Mouse (Mus musculus) limb, embryonic 13.5 days (tissue): ENCODE data around the gene Gm10570. TPM values are rescaled to one million over a fixed set of nuclear protein-coding genes. Genes with fewer than 3 reads are reported as not detected.
A peak's percentile ranks its signal among the peaks of the same experiment; 100 is the strongest.

Source experiments
- ATAC-seq: fragments of 200-750 bp; cut with Nextera tagmentation; 2 replicates; pipeline ENCODE4 v1.8.0; 2017; ENCODE audit warnings: low read depth, moderate number of reproducible peaks, moderate TSS enrichment; ENCODE audit not compliant: low FRiP score
- H3K27ac ChIP-seq: fragments of 300-500 bp; sonication (generic); 2 replicates; pipeline ENCODE4 v1.5.1; 2015; ENCODE audit warnings: inconsistent platforms, mild to moderate bottlenecking, moderate library complexity
- H3K27me3 ChIP-seq: fragments of 300-500 bp; sonication (generic); 2 replicates; pipeline ENCODE4 v1.6.1; 2015; ENCODE audit warnings: mild to moderate bottlenecking, inconsistent platforms
- H3K36me3 ChIP-seq: fragments of 300-500 bp; sonication (generic); 2 replicates; pipeline ENCODE4 v1.6.1; 2015; ENCODE audit warnings: inconsistent platforms, mild to moderate bottlenecking, moderate library complexity
- H3K4me1 ChIP-seq: fragments of 300-500 bp; sonication (generic); 2 replicates; pipeline ENCODE4 v1.6.1; 2015; ENCODE audit warnings: inconsistent platforms
- H3K4me2 ChIP-seq: fragments of 300-500 bp; sonication (generic); replicated peaks from 2 replicates; pipeline ENCODE4 v1.6.1; 2015; ENCODE audit warnings: inconsistent platforms, mild to moderate bottlenecking, moderate library complexity
- H3K4me3 ChIP-seq: fragments of 300-500 bp; sonication (generic); 2 replicates; pipeline ENCODE4 v1.5.1; 2015; ENCODE audit warnings: moderate library complexity, mild to moderate bottlenecking, inconsistent platforms
- H3K9ac ChIP-seq: fragments of 300-500 bp; sonication (generic); 2 replicates; pipeline ENCODE4 v1.6.1; 2015; ENCODE audit warnings: mild to moderate bottlenecking, inconsistent platforms
- H3K9me3 ChIP-seq: fragments of 300-500 bp; sonication (generic); 2 replicates; pipeline ENCODE4 v1.6.1; 2016; ENCODE audit warnings: inconsistent platforms
- WGBS: fragments of 180-500 bp; shearing (Covaris S2); methylation state at CpG from one replicate; pipeline ENCODE4 v1.1.7; 2015; 5-methylcytosine and 5-hydroxymethylcytosine counted together
- polyA plus RNA-seq: library from polyadenylated mRNA; unstranded; fragments of >200 nt; fragmentation: Nextera tagmentation; extraction: Ambion mirVana; gene quantifications from 2 replicates; pipeline ENCODE4 v1.2.1, GENCODE M21; 2015

The Gm10570 gene
- polyA plus RNA-seq, 1 experiment from 2014 or later = not detected

DNA sequence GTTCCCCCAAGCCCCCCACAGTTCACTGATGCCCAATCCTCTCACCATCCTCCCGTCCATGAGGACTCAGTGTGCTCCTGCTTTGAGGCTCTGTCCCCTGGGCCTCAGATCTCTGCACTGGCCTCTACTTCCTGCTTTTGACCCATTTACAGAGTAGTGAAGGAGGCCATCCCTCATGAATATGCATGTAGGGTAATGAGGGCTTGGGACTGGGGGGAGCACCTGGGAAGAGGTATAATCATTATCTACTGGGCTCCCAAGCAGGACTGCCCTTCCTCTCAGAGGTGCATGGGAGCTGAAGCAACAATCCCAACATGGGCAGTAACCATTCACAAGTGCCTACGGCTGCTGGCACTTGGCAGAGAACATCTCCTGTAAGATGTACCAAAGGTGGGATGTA is 29.4 kb downstream of the Gm10570 start, which contains the start of gene Serinc2:
Gene Serinc2 (minus strand): TSS at position 101 of the 400 bp plus-strand sequence.
- WGBS = 64% methylated on average over 2 of the region's 2 CpGs
- H3K27ac ChIP-seq = no peak within 1 kb of the TSS
- H3K4me2 ChIP-seq = no peak within 1 kb of the TSS
- no peak within 1 kb of the TSS for H3K4me3 ChIP-seq
- ATAC-seq = no peak
- H3K4me1 ChIP-seq = peaks cover 6% of the 10 kb centered on the region; the same call in 1 of the 2 replicates
- H3K9ac ChIP-seq = no peak within 1 kb of the TSS
- peaks cover 13% of the 10 kb centered on the region; the same call in 1 of the 2 replicates for H3K27me3 ChIP-seq
- no peaks in the 10 kb centered on the region for H3K36me3 ChIP-seq
- H3K9me3 ChIP-seq = no peaks in the 10 kb centered on the region

GRCm38 (mm10) chr4:130276573-130277176 is 31.8 kb downstream of the Gm10570 start:
- ATAC-seq = no peak
- Histone ChIP-seq H3K4me3 (no peak overlapping the region), H3K9me3 (no peaks in the 10 kb centered on the region), H3K27ac (no peak overlapping the region), H3K4me1 (peaks cover 21% of the 10 kb centered on the region), H3K36me3 (no peaks in the 10 kb centered on the region), H3K9ac (no peak overlapping the region), H3K4me2 (no peak overlapping the region), H3K27me3 (peaks cover 13% of the 10 kb centered on the region; the same call in 1 of the 2 replicates)
- WGBS = 56% methylated on average over 7 of the region's 7 CpGs

DNA sequence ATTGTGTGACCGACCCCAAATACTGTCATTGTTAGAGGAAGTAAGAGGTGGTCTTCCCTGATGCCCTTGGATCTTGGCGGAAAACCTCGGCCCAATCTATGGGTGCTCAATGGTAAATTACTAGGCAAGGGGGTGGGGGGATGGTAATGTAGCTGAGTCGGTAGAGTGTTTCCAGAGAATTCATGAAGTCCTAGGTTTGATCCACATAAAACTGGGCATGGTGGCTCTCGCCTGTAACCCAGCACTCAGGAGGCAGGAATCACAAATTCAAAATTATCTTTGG is 32.7 kb downstream of the Gm10570 start:
- Histone ChIP-seq H3K27me3 (peaks cover 13% of the 10 kb centered on the region; the same call in 1 of the 2 replicates), H3K9ac (peak overlapping the region; percentile 96), H3K4me1 (peaks cover 21% of the 10 kb centered on the region), H3K36me3 (peaks cover 5% of the 10 kb centered on the region), H3K4me2 (peak overlapping the region; percentile 84), H3K4me3 (peak overlapping the region; percentile 83), H3K27ac (peak overlapping the region; percentile 6; the same call in 1 of the 2 replicates), H3K9me3 (no peaks in the 10 kb centered on the region)
- WGBS = 44% methylated on average over 5 of the region's 5 CpGs
- no peak for ATAC-seq

- peak; percentile 58 for ATAC-seq
- under 1% methylated on average over 60 of the region's 62 CpGs for WGBS
Observed at GRCm38 (mm10) chr4:130275016-130275822, 33.3 kb downstream of the Gm10570 start.

DNA sequence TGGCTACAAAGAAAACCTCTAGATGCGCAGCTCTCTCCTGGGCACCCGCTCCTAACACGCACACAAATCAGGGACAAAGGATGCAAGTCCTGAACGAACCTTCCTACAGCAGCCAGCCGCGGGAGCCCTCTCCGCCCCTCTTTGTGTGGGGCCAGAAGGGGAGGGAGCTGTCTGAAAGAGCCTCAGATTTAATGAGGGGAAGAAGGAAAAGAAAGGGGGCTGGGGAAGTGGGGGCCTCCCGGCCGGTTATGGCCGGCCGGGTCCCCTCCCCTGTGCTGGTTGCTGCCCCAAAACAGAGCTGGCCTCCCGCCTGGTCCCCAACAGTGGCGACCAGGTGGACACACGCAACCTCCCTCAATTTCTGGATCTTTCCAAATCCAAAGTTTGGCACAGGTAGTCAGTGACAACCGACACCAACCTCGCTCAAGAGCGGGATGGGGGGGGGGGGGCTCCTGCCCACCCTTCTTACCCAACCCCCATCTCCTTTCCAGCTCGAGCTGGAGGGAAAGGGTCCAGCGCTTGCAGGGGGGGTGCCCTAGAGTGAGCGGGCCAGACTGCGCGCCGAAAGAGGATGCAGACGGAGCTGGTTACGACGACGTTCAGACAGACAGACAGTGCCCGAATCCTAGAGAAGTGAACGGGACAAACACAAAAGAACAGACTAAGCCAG is 34.0 kb downstream of the Gm10570 start:
- peaks cover 13% of the 10 kb centered on the region; the same call in 1 of the 2 replicates for H3K27me3 ChIP-seq
- no peaks in the 10 kb centered on the region for H3K9me3 ChIP-seq
- peaks cover 16% of the 10 kb centered on the region for H3K36me3 ChIP-seq
- WGBS = under 1% methylated on average over 29 of the region's 29 CpGs
- peak; percentile 81 for ATAC-seq
- peak overlapping the region; percentile 96 for H3K9ac ChIP-seq
- H3K4me3 ChIP-seq = peak overlapping the region; percentile 83
- peaks cover 21% of the 10 kb centered on the region for H3K4me1 ChIP-seq
- peak overlapping the region; percentile 84 for H3K4me2 ChIP-seq
- H3K27ac ChIP-seq = peak overlapping the region; percentile 86

More at GRCm38 (mm10) chr4:130275016-130275822, 33.3 kb downstream of the Gm10570 start:
- Histone ChIP-seq H3K27me3 (peaks cover 13% of the 10 kb centered on the region; the same call in 1 of the 2 replicates), H3K9ac (peak overlapping the region; percentile 96), H3K4me3 (peak overlapping the region; percentile 83), H3K27ac (peak overlapping the region; percentile 86), H3K4me1 (peaks cover 21% of the 10 kb centered on the region), H3K4me2 (peak overlapping the region; percentile 84), H3K36me3 (peaks cover 9% of the 10 kb centered on the region), H3K9me3 (no peaks in the 10 kb centered on the region)

DNA sequence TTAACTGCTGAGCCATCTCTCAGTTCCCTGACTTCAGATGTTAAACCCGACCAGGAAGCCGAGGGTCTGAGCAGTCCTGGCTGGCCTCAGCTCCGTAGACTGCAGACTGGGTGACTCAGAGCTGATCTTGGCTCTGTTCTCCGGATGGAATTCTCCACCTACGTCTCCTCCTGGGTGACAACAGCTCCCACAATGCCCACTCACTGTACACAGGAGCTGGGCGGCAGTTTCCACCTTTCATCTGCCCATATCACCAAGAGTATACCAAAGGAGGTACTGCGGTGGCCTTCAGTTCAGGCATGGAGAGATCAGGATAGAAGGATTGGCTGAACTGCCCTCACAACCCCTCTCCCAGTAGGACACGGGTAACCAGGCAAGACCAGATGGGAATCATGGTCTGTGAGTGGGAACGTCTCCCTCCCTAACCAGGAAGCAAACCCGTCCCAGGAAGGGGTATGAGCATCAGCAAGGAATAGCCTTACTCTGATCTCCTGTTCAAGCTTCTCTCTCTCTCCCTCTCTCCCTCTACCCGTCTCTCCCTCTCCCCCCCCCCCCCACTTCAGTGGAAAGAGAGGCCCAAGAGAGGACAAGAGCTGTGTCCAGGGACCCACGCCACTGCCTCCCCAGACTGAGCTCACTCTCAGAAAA is 34.7 kb downstream of the Gm10570 start:
- Histone ChIP-seq H3K9ac (peak overlapping the region; percentile 96), H3K4me2 (peak overlapping the region; percentile 84), H3K4me1 (peaks cover 21% of the 10 kb centered on the region), H3K27ac (peak overlapping the region; percentile 86), H3K36me3 (peaks cover 23% of the 10 kb centered on the region), H3K27me3 (peaks cover 9% of the 10 kb centered on the region; the same call in 1 of the 2 replicates), H3K9me3 (no peaks in the 10 kb centered on the region), H3K4me3 (peak overlapping the region; percentile 83)
- 9% methylated on average over 12 of the region's 12 CpGs for WGBS
- ATAC-seq = peak; percentile 37

GRCm38 (mm10) chr4:130270611-130271347 is 37.7 kb downstream of the Gm10570 start:
- no peaks in the 10 kb centered on the region for H3K27me3 ChIP-seq
- no peak for ATAC-seq
- 86% methylated on average over 6 of the region's 6 CpGs for WGBS

DNA sequence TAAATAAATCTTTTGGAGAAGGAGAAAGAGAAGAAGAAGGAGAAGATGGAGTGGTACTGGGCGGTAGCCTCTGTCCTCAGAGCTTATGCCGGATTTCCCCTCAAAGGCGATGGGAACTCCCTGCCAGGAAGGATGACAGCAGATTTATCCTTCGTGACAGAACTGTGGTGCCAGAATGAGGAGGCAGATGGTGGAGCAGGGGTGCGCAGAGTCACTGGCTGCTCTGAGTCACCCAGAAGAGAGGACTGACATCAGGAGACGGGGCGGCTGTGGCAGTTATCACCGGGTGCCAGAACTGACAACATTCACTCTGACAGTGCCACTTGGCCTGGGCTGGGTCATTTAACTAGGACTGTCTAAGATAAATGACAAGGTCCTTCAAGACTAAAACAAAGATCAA is 38.4 kb downstream of the Gm10570 start:
- H3K27ac ChIP-seq = no peak overlapping the region
- no peaks in the 10 kb centered on the region for H3K9me3 ChIP-seq
- peaks cover 30% of the 10 kb centered on the region for H3K36me3 ChIP-seq
- no peak overlapping the region for H3K9ac ChIP-seq
- no peak overlapping the region for H3K4me3 ChIP-seq
- no peak overlapping the region for H3K4me2 ChIP-seq
- H3K27me3 ChIP-seq = no peaks in the 10 kb centered on the region
- no peak for ATAC-seq
- WGBS = 84% methylated on average over 8 of the region's 8 CpGs
- peaks cover 36% of the 10 kb centered on the region for H3K4me1 ChIP-seq

More at GRCm38 (mm10) chr4:130270611-130271347, 37.7 kb downstream of the Gm10570 start:
- Histone ChIP-seq H3K4me1 (peaks cover 36% of the 10 kb centered on the region), H3K9ac (no peak overlapping the region), H3K9me3 (no peaks in the 10 kb centered on the region), H3K27ac (no peak overlapping the region), H3K36me3 (peaks cover 30% of the 10 kb centered on the region), H3K4me2 (no peak overlapping the region), H3K4me3 (no peak overlapping the region)

GRCm38 (mm10) chr4:130268736-130269135 is 39.7 kb downstream of the Gm10570 start:
- H3K27me3 ChIP-seq = no peaks in the 10 kb centered on the region
- ATAC-seq = no peak
- H3K4me3 ChIP-seq = no peak overlapping the region
- no peak overlapping the region for H3K9ac ChIP-seq
- H3K36me3 ChIP-seq = peaks cover 36% of the 10 kb centered on the region
- no peak overlapping the region for H3K27ac ChIP-seq
- peaks cover 45% of the 10 kb centered on the region for H3K4me1 ChIP-seq
- H3K9me3 ChIP-seq = no peaks in the 10 kb centered on the region
- 89% methylated on average over 10 of the region's 10 CpGs for WGBS
- no peak overlapping the region for H3K4me2 ChIP-seq

- no peak for ATAC-seq
- Histone ChIP-seq H3K27me3 (no peaks in the 10 kb centered on the region), H3K4me2 (peak overlapping the region; percentile 32; the same call in 1 of the 2 replicates), H3K36me3 (peaks cover 53% of the 10 kb centered on the region), H3K27ac (peak overlapping the region; percentile 17; the same call in 1 of the 2 replicates), H3K4me3 (no peak overlapping the region), H3K4me1 (peaks cover 31% of the 10 kb centered on the region), H3K9ac (no peak overlapping the region), H3K9me3 (no peaks in the 10 kb centered on the region)
- 67% methylated on average over 7 of the region's 7 CpGs for WGBS
Observed at GRCm38 (mm10) chr4:130267069-130267468, 41.4 kb downstream of the Gm10570 start.

DNA sequence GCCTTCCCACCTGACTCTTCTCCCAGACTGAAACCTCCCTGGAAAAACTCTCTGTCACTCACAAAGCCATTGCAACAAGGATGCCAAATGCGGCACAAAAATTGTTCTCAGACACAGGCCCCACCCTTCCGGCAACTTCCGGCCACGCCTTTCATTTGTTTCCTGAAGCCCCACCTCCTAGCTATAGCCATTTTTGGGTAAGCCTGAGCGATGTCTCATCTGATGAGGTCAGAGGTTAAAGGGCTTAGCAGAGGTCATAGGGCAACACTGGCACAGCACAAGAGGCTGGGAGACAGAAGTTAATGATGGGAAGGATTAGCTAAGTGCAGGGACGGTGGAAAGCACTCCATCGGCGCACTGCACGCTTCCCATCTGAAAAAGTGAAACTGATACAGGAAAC is 41.9 kb downstream of the Gm10570 start:
- Histone ChIP-seq H3K4me1 (peaks cover 31% of the 10 kb centered on the region), H3K9me3 (no peaks in the 10 kb centered on the region), H3K36me3 (peaks cover 57% of the 10 kb centered on the region), H3K27ac (no peak overlapping the region), H3K9ac (no peak overlapping the region), H3K27me3 (no peaks in the 10 kb centered on the region), H3K4me2 (peak overlapping the region; percentile 32; the same call in 1 of the 2 replicates), H3K4me3 (no peak overlapping the region)
- no peak for ATAC-seq
- WGBS = 49% methylated on average over 9 of the region's 9 CpGs
